Mouse (Mus musculus) liver, embryonic 12.5 days (tissue): Measurements from ENCODE around the gene Bcl2a1d. TPM values are rescaled to one million over a fixed set of nuclear protein-coding genes. Genes with fewer than 3 reads are reported as not detected.
"Not testable (repeated sequence)": the region's sequence is repeated elsewhere in the genome, so short reads cannot be mapped to it uniquely, and the experiment has no call there.

Source experiments
- ATAC-seq: fragments of 200-750 bp; cut with Nextera tagmentation; 2 replicates; pipeline ENCODE4 v1.8.0; 2017; ENCODE audit warnings: moderate number of reproducible peaks, mild to moderate bottlenecking, moderate library complexity
- H3K27ac ChIP-seq: fragments of 300-500 bp; sonication (generic); 2 replicates; pipeline ENCODE4 v1.5.1; 2016; ENCODE audit warnings: mild to moderate bottlenecking
- H3K27me3 ChIP-seq: fragments of 300-500 bp; sonication (generic); replicated peaks from 2 replicates; pipeline ENCODE4 v1.6.1; 2016; ENCODE audit warnings: mild to moderate bottlenecking, moderate library complexity
- H3K36me3 ChIP-seq: fragments of 300-500 bp; sonication (generic); 2 replicates; pipeline ENCODE4 v1.6.1; 2016; ENCODE audit warnings: mild to moderate bottlenecking, moderate library complexity
- H3K4me1 ChIP-seq: fragments of 300-500 bp; sonication (generic); 2 replicates; pipeline ENCODE4 v1.6.1; 2016
- H3K4me2 ChIP-seq: fragments of 300-500 bp; sonication (generic); 2 replicates; pipeline ENCODE4 v1.6.1; 2016; ENCODE audit warnings: mild to moderate bottlenecking, moderate library complexity
- H3K4me3 ChIP-seq: fragments of 300-500 bp; sonication (generic); 2 replicates; pipeline ENCODE4 v1.5.1; 2016; ENCODE audit warnings: mild to moderate bottlenecking, moderate library complexity
- H3K9ac ChIP-seq: fragments of 300-500 bp; sonication (generic); 2 replicates; pipeline ENCODE4 v1.6.1; 2016; ENCODE audit warnings: mild to moderate bottlenecking, moderate library complexity
- H3K9me3 ChIP-seq: fragments of 300-500 bp; sonication (generic); replicated peaks from 2 replicates; pipeline ENCODE4 v1.6.1; 2016; ENCODE audit warnings: mild to moderate bottlenecking, moderate library complexity
- WGBS: fragments of 180-500 bp; shearing (Covaris S2); methylation state at CpG from one replicate; pipeline ENCODE4 v1.1.7; 2016; ENCODE audit not compliant: insufficient replicate concordance; 5-methylcytosine and 5-hydroxymethylcytosine counted together
- polyA plus RNA-seq: library from polyadenylated mRNA; unstranded; fragments of >200 nt; fragmentation: Nextera tagmentation; extraction: Ambion mirVana; gene quantifications from 2 replicates; pipeline ENCODE4 v1.2.1, GENCODE M21; 2016

Bcl2a1d gene
- polyA plus RNA-seq, 1 experiment from 2014 or later = not detected

DNA sequence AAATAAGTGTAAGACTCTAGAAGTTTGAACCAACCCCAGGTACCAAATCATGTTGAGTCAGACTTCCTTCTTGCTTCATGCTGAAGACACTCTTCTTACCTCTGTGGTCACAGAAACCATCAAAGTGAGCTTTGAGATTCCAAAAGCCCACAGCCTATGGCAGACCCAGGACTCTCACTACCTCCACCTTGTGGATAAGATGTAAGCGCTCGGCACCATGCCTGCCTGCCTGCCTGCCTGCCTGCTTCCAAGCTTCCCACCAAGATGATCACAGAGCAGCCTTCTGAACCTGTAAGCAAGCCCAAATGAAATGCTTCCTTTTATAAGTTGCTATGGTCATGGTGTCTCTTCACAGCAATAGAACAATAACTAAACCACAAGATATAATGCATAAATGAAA is 13.6 kb downstream of the Bcl2a1d start:
- H3K27ac ChIP-seq, H3K27me3 ChIP-seq, H3K4me1 ChIP-seq, ATAC-seq, H3K4me2 ChIP-seq, H3K4me3 ChIP-seq, H3K9me3 ChIP-seq, H3K36me3 ChIP-seq, H3K9ac ChIP-seq: not testable (repeated sequence)
- WGBS = 33% methylated on average over 2 of the region's 2 CpGs

DNA sequence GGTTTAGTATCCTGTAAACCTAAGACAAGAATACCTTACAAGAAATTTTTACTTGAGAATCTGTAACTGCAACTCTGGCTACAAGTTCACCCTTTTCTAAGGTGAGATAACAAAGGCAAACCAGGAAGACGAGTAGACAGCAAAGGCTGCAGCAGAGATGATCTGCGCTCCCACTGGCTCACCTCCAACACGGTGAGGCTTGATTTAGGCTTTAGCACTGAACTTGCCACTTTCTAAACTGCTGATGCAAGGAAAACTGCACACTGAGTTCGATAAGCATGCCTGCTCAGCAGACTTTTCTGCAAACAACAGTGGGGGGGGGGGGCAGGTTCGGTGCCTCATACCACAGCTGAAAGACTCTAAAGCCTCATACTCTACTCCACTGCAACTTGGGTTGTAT is 17.2 kb downstream of the Bcl2a1d start:
- not testable (repeated sequence) for H3K4me1 ChIP-seq, H3K36me3 ChIP-seq, ATAC-seq, H3K27ac ChIP-seq, H3K9ac ChIP-seq, H3K4me2 ChIP-seq, H3K9me3 ChIP-seq, H3K4me3 ChIP-seq, H3K27me3 ChIP-seq
- WGBS = 81% methylated on average over 5 of the region's 5 CpGs

DNA sequence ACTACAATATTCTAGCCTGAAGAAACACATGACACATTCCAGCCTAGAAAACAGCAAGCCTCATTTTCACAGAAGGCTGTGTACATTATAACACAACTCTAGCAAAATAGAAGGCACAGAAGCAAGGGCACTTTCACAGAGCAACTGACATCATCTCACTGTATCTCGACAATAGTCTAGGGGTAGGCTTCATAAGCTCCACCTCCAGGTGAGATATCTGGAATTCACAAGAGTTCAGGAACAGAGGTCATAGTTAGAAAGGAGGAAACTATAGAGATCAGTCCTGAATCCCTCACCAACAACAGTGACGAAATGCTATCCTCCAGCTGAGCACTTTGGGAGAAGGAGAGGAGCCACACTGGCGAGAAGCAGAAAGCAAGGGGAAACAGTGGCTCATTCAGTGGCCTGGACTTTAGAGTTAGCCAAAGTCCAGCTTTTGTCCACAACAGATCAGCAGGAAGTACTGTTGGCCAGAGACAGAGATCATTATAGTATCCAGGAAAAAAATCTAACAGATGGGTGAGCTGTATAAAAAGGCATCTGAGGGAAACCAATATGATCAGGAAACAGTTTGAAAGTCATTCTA is 19.5 kb downstream of the Bcl2a1d start:
- not testable (repeated sequence) for H3K4me3 ChIP-seq, H3K27ac ChIP-seq, H3K36me3 ChIP-seq, H3K9ac ChIP-seq, H3K4me1 ChIP-seq, H3K27me3 ChIP-seq, H3K4me2 ChIP-seq, H3K9me3 ChIP-seq
- peak; percentile 40 for ATAC-seq
- 61% methylated on average over 3 of the region's 3 CpGs for WGBS

DNA sequence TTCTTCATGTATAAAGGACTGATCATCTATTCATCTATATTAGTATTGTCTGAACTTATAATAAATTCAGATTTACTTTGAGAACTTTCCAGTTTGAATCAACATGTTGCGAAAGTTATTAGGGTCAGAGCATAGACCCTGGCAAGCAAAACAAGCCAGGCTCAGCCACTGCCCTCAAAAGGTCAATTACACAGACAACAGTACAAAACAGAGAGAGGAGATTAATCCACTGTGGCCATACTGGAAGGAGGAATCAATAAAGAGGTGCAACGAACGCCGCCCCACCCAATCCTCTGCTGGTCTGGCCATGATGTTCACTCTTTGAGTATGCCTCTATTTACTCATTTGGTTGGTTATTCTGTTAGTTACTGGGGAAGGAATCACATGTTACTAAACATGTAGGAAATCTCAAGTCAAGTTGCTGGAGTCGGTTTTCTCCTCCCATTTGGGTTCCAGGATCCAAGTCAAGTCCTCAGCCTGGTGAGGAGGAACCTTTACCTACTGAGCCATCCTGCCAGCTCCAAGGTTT is 20.7 kb downstream of the Bcl2a1d start:
- 72% methylated on average over 4 of the region's 5 CpGs for WGBS
- H3K4me1 ChIP-seq, H3K9me3 ChIP-seq, H3K4me3 ChIP-seq, H3K36me3 ChIP-seq, H3K27me3 ChIP-seq, H3K4me2 ChIP-seq, H3K9ac ChIP-seq, H3K27ac ChIP-seq, ATAC-seq: not testable (repeated sequence)

DNA sequence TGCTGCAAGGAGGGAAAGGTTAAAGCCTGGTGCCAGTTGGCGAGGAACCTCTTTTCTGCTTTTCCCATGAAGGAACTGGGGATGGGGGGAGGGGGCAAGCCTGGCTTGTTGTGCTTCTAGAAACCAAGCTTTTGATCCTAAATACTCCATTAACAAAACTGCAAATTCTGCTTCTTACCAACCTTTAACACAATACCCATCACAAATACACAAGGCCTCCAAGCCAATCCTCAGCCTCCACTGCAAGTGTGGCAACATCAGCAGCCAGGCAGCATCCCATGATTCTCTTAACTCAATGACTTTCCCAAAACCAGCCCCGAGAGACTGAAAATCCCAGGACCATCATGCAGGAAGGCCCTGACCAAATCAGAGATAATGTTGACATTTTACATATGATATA is 21.3 kb downstream of the Bcl2a1d start:
- H3K36me3 ChIP-seq, H3K4me3 ChIP-seq, H3K4me1 ChIP-seq, H3K4me2 ChIP-seq, ATAC-seq, H3K27ac ChIP-seq, H3K9me3 ChIP-seq, H3K9ac ChIP-seq, H3K27me3 ChIP-seq: not testable (repeated sequence)
- 68% methylated on average over 2 of the region's 2 CpGs for WGBS

DNA sequence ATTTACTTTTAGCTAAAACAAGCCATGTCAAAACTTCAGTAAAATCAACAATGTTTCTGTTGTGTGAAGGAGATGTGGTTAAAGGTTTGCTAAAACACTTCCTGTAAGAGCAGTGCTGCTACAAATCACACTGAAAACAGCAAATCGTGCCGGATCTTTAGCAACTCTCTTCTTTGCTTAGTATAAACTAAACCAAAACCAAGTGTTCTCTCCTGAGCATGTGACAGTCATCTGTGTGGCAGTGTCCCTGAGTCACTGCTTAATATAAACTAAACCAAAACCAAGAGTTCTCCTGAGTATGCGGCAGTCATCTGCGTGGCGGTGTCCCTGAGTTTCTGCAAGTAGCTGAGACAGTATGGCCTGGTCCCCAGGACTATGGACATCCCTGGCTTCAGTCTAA is 21.9 kb downstream of the Bcl2a1d start:
- H3K4me2 ChIP-seq, H3K27ac ChIP-seq, H3K27me3 ChIP-seq, H3K9me3 ChIP-seq, H3K4me1 ChIP-seq, H3K9ac ChIP-seq, H3K36me3 ChIP-seq, H3K4me3 ChIP-seq, ATAC-seq: not testable (repeated sequence)
- WGBS = 76% methylated on average over 5 of the region's 5 CpGs

DNA sequence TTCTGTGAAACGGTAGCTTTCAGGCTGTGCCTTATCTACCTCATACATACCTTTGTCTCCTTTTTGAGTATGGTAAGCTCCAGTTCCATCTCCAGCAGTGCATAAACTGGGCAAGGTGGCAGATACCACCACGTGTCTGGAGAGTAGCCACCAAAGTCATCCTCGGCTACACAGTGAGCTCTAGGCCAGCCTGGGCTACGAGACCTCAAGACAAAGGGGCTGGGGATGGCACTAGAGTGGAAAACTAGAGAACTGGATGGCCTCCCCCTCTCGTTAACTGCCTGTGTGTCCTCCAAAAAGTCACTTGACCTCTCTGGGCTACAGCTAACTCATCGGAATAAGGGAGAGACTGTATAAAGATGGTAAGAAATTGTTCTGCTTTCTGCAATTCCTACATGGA is 22.4 kb downstream of the Bcl2a1d start:
- Histone ChIP-seq H3K4me3 (no peak overlapping the region), H3K9ac (no peak overlapping the region), H3K27ac (no peak overlapping the region), H3K9me3 (no peaks in the 10 kb centered on the region), H3K36me3 (no peaks in the 10 kb centered on the region), H3K27me3 (no peaks in the 10 kb centered on the region), H3K4me2 (no peak overlapping the region), H3K4me1 (no peaks in the 10 kb centered on the region)
- 64% methylated on average over 6 of the region's 6 CpGs for WGBS
- no peak for ATAC-seq

DNA sequence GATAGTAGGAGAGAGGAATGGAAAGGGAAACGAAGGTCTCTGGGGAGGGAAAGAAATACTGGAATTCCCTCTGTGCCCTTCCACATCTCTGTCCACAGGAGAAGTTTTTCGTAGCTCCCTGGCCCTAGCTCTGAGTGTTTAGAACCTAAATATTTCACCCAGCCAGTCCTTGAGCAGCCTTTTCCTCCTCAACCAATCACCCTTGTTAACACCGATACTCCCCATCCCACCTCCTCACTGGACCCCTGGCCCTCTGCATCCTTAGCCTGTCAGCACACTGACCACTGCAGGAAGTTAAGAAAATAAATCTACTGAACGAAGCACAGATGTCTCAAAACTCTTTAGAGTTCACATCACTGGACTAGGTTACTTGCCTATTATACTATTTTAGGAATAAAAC is 25.0 kb downstream of the Bcl2a1d start:
- H3K27me3 ChIP-seq = no peaks in the 10 kb centered on the region
- no peak overlapping the region for H3K4me2 ChIP-seq
- H3K36me3 ChIP-seq = no peaks in the 10 kb centered on the region
- 68% methylated on average over 4 of the region's 4 CpGs for WGBS
- H3K4me3 ChIP-seq = no peak overlapping the region
- H3K9me3 ChIP-seq = no peaks in the 10 kb centered on the region
- no peak overlapping the region for H3K27ac ChIP-seq
- ATAC-seq = no peak
- H3K9ac ChIP-seq = no peak overlapping the region
- H3K4me1 ChIP-seq = no peaks in the 10 kb centered on the region

DNA sequence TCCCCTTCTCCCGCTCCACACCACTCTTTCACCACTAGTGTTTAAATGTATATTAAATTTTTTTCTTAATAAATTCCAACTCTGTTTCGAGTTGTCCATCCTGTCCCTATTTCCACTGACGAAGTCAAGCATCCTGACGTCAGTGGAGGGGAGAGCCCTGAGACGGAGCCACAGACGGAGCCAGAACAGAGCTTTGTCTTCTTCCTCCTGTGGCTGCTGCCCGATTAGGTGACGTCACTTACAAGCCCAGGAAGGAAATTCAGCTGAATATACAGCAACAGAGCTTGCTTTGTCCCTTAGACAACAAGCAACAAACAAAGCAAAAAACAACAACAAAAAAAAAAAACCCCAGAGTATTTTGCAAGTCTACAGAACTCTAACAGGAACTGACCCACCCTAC is 26.6 kb downstream of the Bcl2a1d start:
- not testable (repeated sequence) for H3K9ac ChIP-seq, H3K4me1 ChIP-seq

DNA sequence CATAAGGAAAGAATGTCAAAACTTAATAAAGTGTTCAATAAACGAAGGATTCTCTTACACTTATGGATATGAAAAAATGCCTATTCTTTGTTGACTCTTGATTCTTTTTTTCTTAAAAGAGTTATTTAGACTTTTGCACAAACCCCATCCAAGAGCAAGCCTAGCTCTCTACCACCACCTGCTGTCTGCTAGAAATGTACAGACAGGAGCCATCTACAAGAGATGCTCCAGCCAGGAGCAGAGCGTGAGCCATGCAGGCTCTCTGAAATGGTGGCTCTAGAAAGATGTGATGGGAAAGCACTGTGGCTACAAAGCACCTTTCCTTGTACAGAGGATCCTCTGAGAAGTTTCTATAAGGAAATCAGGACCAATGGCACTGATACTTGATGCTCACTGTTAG is 33.0 kb downstream of the Bcl2a1d start:
- not testable (repeated sequence) for ATAC-seq, H3K36me3 ChIP-seq, H3K4me2 ChIP-seq, H3K9me3 ChIP-seq, H3K27me3 ChIP-seq, H3K4me1 ChIP-seq, H3K9ac ChIP-seq, H3K27ac ChIP-seq, H3K4me3 ChIP-seq
- WGBS = no CpG with 5 or more reads among the region's 2 CpGs

More for the DNA sequence above, 26.6 kb downstream of the Bcl2a1d start:
- H3K9me3 ChIP-seq, ATAC-seq, H3K4me2 ChIP-seq, H3K4me3 ChIP-seq, H3K36me3 ChIP-seq, H3K27me3 ChIP-seq, H3K27ac ChIP-seq: not testable (repeated sequence)
- WGBS = 60% methylated on average over 8 of the region's 8 CpGs

DNA sequence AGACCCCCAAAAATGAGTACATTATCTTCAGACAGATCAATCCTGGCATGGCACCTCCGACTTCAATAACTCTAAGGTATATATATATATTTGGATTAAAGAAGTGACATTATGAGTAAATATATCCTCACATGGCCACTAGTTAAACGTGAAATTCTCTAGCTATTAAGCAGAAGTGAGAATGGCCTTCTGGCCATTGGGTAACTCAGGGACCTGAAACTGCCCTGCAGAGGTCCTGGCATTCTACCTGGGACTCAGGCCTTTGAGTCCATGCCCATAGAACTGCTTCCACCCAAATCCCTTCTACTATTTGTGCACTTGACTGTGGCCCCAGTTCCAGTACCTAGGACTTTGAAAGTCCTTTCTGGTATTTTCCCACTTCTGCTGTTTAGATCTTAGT is 40.4 kb downstream of the Bcl2a1d start:
- H3K9me3 ChIP-seq, H3K27ac ChIP-seq, ATAC-seq, H3K36me3 ChIP-seq, H3K27me3 ChIP-seq, H3K4me1 ChIP-seq, H3K4me3 ChIP-seq, H3K4me2 ChIP-seq, H3K9ac ChIP-seq: not testable (repeated sequence)
- WGBS = 66% methylated on average over 2 of the region's 2 CpGs

DNA sequence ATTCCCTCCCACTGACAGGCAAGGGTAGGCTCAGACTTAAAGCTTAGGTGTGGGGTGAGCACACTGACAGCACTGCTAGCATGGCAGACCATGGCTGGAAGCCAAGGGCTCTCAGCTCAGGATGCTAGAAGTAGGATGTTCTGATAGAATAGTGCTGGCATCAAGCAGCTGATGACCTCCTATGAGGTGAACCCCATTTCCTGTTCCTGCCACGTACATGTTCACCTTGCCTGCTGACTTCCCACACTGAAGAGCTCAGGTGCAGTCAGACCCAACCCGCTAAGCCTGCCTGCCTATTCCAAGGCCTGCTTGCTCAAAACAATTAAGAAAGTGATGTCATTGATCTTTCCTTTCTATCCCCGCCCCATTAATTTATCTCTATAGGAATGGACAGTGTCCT is 42.3 kb downstream of the Bcl2a1d start:
- WGBS = 59% methylated on average over 3 of the region's 3 CpGs
- ATAC-seq = not testable (repeated sequence)

DNA sequence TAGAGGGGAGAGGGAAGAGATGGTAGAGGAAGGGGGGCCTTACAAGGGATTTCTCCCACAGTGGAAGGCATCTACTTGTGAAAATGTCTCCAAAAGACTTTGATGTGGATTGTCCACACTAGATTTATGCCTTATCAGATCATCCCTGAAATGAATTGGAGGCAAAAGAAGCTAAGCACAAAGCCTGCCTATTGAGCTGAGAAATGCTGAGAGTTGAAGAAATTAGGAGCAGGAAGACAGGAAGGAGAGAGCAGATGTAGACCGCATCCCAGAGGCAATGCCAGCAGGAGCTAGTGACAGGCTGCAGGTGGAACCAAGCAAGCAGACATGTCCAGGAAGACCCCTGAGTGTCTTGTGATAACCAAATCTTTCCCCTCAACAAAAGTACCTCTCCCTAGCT is 45.0 kb downstream of the Bcl2a1d start:
- H3K27ac ChIP-seq, H3K4me3 ChIP-seq, H3K9ac ChIP-seq, ATAC-seq, H3K9me3 ChIP-seq, H3K4me2 ChIP-seq, H3K27me3 ChIP-seq, H3K4me1 ChIP-seq, H3K36me3 ChIP-seq: not testable (repeated sequence)
- 80% methylated on average over 1 of the region's 1 CpGs for WGBS

More for the DNA sequence above, 42.3 kb downstream of the Bcl2a1d start:
- H3K4me3 ChIP-seq, H3K27ac ChIP-seq, H3K9ac ChIP-seq, H3K9me3 ChIP-seq, H3K4me2 ChIP-seq, H3K27me3 ChIP-seq, H3K4me1 ChIP-seq, H3K36me3 ChIP-seq: not testable (repeated sequence)
